Mouse (Mus musculus) ES-Bruce4 (cell line): ENCODE measurements at regions not wholly inside any gene's neighbourhood (a gene's known extent, or its start where the extent isn't known, plus 50 kb on each side); places are given as distances from the start of the nearest gene placed in this dataset.

ENCODE experiments used
- CTCF ChIP-seq: IDR thresholded peaks from one replicate; pipeline ENCODE4 v1.8.1; 2011; ENCODE audit warnings: low read depth, low read length
- EP300 ChIP-seq: IDR thresholded peaks from 2 replicates; pipeline ENCODE4 v1.6.1; 2011; ENCODE audit warnings: low read depth, low read length; ENCODE audit not compliant: insufficient read depth

DNA sequence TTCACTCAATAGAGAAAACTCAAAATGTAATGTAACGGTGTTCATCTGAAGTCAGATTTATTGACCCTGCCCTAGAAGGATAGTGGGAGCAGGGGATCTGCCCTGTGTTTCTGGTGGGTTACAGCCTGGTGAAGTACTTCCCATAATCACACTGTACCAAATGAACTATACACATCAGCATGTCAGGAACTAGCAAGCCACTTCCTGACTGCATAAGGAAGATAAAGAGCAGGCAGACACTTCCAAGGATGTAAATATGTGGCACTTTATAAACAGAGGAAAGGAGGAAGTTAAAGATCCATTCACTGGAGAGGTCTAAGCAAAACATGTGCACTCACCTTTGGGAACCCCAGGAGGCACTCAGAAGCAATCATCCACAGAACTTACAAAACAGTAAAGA is 501.4 kb upstream of the Dmac1 start:
- TF ChIP-seq EP300 (no peak), CTCF (no peak)
